Mouse (Mus musculus) lung, adult 2 months (tissue): Measurements from ENCODE around the gene Paqr4. TPM values are rescaled to one million over a fixed set of nuclear protein-coding genes. Genes with fewer than 3 reads are reported as not detected.

Experiments
- DNase-seq: peaks from one replicate; pipeline ENCODE4 v3.0.0; 2022
- H3K4me1 ChIP-seq: fragments of 200-500 bp; 2 replicates; pipeline ENCODE4 v1.6.1; 2011; ENCODE audit warnings: low read length; ENCODE audit not compliant: control insufficient read depth, insufficient read depth
- H3K4me3 ChIP-seq: fragments of 200-500 bp; replicated peaks from 2 replicates; pipeline ENCODE3; 2011; ENCODE audit warnings: low read depth, mild to moderate bottlenecking, control low read depth, low read length; ENCODE audit errors: extremely low read depth
- CTCF ChIP-seq: fragments of 200-500 bp; IDR thresholded peaks from 2 replicates; pipeline ENCODE4 v1.5.1; 2011; ENCODE audit warnings: mild to moderate bottlenecking, low read length, control low read depth; ENCODE audit not compliant: insufficient read depth
- POLR2A ChIP-seq: fragments of 200-500 bp; IDR thresholded peaks from 2 replicates; pipeline ENCODE4 v1.6.1; 2011; ENCODE audit warnings: low read depth, mild to moderate bottlenecking, control low read depth, low read length, borderline replicate concordance; ENCODE audit errors: extremely low read depth
- WGBS: fragments of 180-500 bp; shearing (Covaris S2); methylation state at CpG from one replicate; pipeline ENCODE4 v1.1.7; 2018; 5-methylcytosine and 5-hydroxymethylcytosine counted together
- polyA plus RNA-seq: library from polyadenylated mRNA; depleted of rRNA; stranded (reverse); fragments of >200 nt; gene quantifications from 2 replicates; pipeline ENCODE4 v1.2.3, GENCODE M21; 2012; rRNA removed

Gene Paqr4
- polyA plus RNA-seq = 59.8 and 63.5 TPM in 2 replicates

DNA sequence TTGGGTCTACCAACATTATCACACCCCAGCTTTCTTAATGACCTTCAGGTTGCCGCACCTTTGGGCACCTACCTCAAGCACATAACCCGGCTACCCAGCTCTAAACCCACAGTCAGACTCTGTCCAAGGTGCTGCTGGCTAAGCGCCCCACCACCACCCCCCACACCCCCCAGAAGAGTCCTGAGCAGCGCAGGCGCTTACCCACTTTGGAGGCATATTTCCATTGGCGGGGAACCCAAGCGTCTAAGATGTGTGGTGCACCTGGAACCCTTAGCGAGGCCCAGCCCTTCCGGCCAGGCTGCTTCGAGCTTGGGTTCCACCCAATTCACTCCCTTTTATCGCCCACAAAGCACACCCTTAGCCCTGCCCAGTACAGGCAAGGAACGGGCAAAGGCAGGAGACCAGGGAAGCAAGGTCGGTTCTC lies at the start of gene Paqr4:
TSS of gene Paqr4 (minus strand) at position 270 of the 424 bp plus-strand sequence.
- no peak for DNase-seq
- Histone ChIP-seq H3K4me3 (peak within 1 kb of the TSS; percentile 78), H3K4me1 (peaks cover 14% of the 10 kb centered on the region)
- TF ChIP-seq POLR2A = no peak
- TF ChIP-seq CTCF = no peak
- 5% methylated on average over 13 of the region's 13 CpGs for WGBS

DNA sequence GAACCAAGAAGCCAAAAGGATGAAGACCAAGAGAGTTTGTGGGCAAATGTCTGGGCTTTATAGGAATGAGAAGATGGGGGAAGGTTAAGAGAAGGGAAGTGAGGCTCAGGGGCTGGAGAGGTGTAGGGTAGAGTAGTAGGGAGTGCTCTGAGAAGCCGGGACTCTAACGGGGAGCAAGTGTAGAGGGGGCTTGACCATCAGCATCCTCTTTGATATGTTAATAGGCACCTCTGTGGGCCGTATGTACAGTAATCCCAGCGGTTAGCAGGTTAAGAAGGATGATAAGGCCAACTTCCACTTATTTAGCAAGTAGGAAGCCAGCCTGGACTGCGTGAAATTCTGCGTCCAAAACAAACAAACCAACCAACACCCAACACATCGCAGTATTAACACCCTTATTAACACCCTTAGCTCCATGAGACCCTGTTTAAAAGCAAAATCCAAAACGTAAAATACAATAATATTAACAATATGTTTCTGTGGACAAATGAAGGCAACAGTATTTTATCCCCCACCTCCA lies 49.1 kb upstream of the Paqr4 start:
- WGBS = 29% methylated on average over 8 of the region's 8 CpGs
- H3K4me1 ChIP-seq = peaks cover 9% of the 10 kb centered on the region
- no peak overlapping the region for H3K4me3 ChIP-seq
- TF ChIP-seq CTCF = no peak
- TF ChIP-seq POLR2A = no peak
- no peak for DNase-seq

DNA sequence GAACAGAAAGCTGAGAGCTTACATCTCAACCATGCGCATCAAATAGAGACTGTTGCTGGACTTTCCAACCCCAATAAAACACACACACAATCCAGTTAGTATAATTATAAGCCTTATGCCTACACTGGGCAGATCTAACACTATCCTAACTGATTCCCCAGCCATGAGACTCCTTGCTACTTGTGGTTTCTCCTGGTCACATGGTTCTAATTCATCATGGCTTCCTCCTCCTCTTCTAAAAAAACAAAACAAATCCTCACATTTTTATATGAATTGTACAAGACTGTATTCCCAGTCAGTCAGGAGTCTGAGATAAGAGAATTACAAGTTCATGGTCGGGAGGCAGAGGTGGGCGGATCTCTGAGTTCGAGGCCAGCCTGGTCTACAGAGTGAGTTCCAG lies 48.3 kb upstream of the Paqr4 start:
- Histone ChIP-seq H3K4me3 (no peak overlapping the region), H3K4me1 (peaks cover 9% of the 10 kb centered on the region)
- 94% methylated on average over 4 of the region's 4 CpGs for WGBS
- TF ChIP-seq CTCF (no peak), POLR2A (no peak)
- no peak for DNase-seq

DNA sequence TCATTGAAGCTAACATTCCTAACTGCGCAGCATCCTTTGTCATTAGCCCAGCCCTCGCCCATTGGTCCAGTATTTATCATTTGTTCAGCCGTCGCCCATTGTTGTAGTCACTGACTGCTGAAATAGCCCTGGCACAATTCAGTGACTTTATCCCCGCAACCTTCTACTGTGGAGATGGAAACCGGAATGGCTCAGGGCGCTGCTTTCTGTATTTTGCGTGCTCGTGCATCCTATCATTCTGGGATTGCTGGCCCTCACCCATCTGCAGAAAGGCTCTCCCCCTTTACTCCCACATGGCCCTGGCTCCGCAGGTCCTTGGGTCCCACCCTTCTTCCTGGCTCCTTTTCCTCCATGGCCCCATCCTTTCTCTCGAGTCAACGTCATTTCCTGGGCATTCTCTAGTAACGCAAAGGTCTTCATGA lies 45.9 kb upstream of the Paqr4 start:
- no peak for TF ChIP-seq POLR2A
- TF ChIP-seq CTCF = no peak
- Histone ChIP-seq H3K4me1 (peaks cover 9% of the 10 kb centered on the region), H3K4me3 (peak overlapping the region; percentile 27)
- no peak for DNase-seq
- WGBS = 19% methylated on average over 13 of the region's 13 CpGs

DNA sequence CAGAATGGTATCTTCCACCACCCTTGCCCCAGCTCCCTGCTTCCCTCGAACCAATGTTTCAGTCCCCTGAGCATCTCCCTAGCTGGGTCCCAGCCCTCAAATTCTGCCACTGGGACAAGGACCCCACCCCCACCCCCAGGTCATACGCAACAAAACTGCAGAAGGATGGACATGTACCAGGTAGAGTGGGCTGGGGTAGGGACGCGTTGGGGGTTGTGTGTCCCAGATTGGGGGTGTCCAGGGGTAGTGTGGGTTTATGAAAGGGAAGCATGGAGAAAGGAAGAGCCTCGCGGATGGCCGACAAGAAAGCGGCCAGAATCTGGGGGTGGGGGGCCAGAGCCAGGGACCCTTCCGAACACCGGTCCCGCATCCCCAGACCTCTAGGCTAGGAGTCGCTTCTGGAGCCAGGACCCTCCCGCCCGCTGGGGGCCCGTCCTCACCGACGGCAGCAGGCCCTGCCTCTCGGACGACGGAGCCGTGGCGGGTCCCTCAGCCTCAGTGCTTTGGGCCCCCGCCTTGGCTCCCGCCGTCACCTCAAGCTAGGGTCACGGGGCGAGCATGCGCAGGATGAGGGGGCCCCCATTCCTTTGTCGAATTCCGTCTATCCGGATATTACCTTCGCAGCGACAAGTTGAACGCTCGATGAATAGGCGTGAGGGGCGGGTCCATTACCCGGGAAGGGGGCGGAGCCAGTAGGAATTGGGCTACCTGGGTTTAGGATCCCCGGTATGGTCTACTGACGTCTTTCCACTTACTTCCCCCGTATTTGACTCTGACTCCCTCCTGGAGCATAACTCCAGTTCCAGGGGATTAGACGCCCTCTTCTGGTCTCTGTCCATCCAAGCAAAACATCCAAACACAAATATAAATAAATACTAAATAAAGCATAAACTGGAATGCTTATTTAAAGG lies 45.1 kb upstream of the Paqr4 start, which contains the start of gene Flywch2:
TSS of gene Flywch2 (minus strand) at position 521 of the 911 bp plus-strand sequence.
- Histone ChIP-seq H3K4me3 (peak within 1 kb of the TSS; percentile 53), H3K4me1 (peaks cover 7% of the 10 kb centered on the region)
- no peak for TF ChIP-seq CTCF
- TF ChIP-seq POLR2A = no peak
- peak; percentile 76 for DNase-seq
- 7% methylated on average over 43 of the region's 43 CpGs for WGBS

DNA sequence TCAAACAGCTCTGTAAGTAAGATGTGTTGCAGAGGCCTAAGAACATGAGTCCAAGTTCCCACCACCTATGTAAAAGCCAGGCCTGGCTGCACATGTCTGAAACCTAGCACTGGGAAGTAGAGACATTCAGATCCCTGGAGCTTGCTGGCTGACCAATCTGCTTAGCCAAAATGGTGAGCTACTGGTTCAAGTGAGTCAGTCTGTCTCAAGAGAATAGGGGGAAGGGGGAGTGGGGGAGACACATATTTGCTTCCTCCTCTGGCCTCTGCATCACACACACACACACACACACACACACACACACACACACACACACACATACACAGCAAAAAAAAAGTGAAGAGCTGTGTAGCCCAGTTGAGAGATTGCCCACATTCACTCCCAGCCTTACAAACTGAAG lies 42.7 kb upstream of the Paqr4 start:
- no peaks in the 10 kb centered on the region for H3K4me1 ChIP-seq
- no peak overlapping the region for H3K4me3 ChIP-seq

DNA sequence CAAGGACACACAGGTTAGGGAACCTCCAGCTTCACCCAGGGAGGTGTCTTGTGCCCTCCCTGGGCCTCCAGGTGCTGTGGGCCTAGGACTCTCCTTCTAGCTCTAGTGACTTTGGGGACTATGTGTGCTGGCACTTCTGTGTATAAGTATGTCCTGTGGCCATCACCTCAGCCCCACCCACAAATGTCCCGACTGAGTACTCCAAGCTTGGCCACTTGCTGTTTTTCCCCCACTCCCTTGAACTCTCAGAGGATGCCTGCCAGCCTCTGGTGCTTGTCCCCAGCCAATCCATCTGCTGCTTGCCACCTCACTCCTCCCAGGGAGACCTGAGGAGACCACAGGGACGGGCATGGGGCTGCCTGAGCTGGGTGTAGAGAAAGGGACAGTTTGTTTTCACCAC lies 37.8 kb upstream of the Paqr4 start:
- H3K4me1 ChIP-seq = no peaks in the 10 kb centered on the region
- no peak overlapping the region for H3K4me3 ChIP-seq
- WGBS = 33% methylated on average over 2 of the region's 2 CpGs
- DNase-seq = no peak
- no peak for TF ChIP-seq CTCF
- 0 out of 2 replicates have a peak, but pooled peaks have one; percentile 16 for TF ChIP-seq POLR2A

More for the DNA sequence above, 42.7 kb upstream of the Paqr4 start:
- DNase-seq = no peak
- TF ChIP-seq CTCF (no peak), POLR2A (no peak)

DNA sequence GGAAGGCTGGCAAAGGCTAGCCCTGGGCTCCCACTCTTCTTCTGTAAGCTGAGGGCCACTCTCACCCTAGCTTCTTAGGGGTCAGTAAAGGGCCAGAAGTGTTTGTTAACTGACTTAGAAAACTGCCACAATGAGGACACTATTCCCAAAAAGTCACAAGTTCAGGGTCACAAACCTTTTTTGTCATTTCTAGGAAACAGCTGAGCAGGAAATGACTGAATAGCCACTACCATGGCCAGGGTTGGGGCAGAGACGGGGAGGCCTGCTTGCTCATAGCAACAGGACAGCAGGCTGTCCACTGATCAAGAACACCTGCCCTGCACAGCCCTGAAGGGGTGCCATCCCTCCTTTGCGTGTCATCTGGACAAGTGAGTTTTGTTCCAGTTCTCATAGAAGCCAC lies 36.5 kb upstream of the Paqr4 start:
- 70% methylated on average over 2 of the region's 2 CpGs for WGBS
- TF ChIP-seq POLR2A = no peak
- TF ChIP-seq CTCF = no peak
- DNase-seq = no peak
- H3K4me3 ChIP-seq = no peak overlapping the region
- no peaks in the 10 kb centered on the region for H3K4me1 ChIP-seq

DNA sequence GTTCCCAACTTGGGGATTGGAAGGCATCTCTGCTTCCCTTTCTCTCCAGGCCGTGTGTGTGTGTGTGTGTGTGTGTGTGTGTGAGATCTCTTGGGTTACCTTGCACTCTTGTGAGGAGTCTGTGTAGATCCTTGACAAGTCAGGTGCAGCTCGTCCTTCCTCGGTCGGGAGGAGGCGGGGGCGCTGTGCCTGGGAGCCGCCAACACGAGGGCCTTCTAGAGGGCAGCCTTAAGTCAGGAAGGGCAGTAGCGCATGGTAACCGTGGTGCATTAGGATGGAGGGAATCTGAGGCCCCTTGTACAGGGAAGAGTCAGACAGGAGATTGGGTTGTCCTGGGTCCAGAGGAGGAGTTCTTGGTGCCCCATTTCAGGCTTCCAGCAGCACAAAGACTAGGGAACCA lies 35.5 kb upstream of the Paqr4 start:
- WGBS = 81% methylated on average over 10 of the region's 10 CpGs
- no peak for DNase-seq
- no peak overlapping the region for H3K4me3 ChIP-seq
- no peak for TF ChIP-seq CTCF
- no peak for TF ChIP-seq POLR2A
- H3K4me1 ChIP-seq = no peaks in the 10 kb centered on the region; the same call in 1 of the 2 replicates
